Comparison of ENCODE assay signal across 22 mouse cellular contexts in genomic region chr12:76540701-76541221, GRCm38 (mm10). TPM values are rescaled to one million over a fixed set of nuclear protein-coding genes. Genes with fewer than 3 reads are reported as not detected.
DNase-seq lines count a peak whose midpoint lies in the region; ATAC-seq and TF ChIP-seq lines count a peak whose summit lies in the region.
"Had no signal": no experiment of that assay in that cellular context is flagged by ENCODE, and none has a peak within 500 bp of the region (broad histone marks: within the 10 kb centered on the region; RNA-seq: fewer than 3 reads in every experiment).

No protein-coding gene starts in this region.

- 48% methylated on average over 10 of the region's 10 CpGs for WGBS in kidney, adult 2 months
- 92% methylated on average over 10 of the region's 10 CpGs for WGBS in thymus, adult 2 months

- no peaks in the 10 kb centered on the region for H3K27me3 ChIP-seq in kidney, adult 2 months (replicated peaks; ENCODE audit: control insufficient read depth, insufficient read depth, low read length)
- no peaks in the 10 kb centered on the region for H3K27me3 ChIP-seq in thymus, adult 2 months (ENCODE audit: control insufficient read depth, insufficient read depth, low read length)
- H3K27me3 ChIP-seq: limb, embryonic 13.5 days had no signal

- peak overlapping the region; percentile 19 for H3K27ac ChIP-seq in kidney, adult 2 months (ENCODE audit: insufficient read depth, low read depth, low read length)
- H3K27ac ChIP-seq in thymus, adult 2 months (ENCODE audit: control insufficient read depth, insufficient read depth, low read length): peak overlapping the region; percentile 18; the same call in 1 of the 2 replicates
- H3K27ac ChIP-seq in embryonic fibroblast, embryonic 13.5 days (ENCODE audit: insufficient read depth, low read length): peak overlapping the region; percentile 30
- H3K27ac ChIP-seq: embryonic facial prominence, embryonic 12.5 days; forebrain, embryonic 13.5 days; heart, embryonic 10.5 days; liver, embryonic 15.5 days; midbrain, embryonic 12.5 days; neural tube, embryonic 12.5 days had no signal

- TF ChIP-seq CTCF in kidney, adult 2 months (conservative IDR thresholded peaks at IDR 0.05; ENCODE audit: insufficient read depth, insufficient read length, low read depth, low read length): no peak
- no peak for TF ChIP-seq CTCF in thymus, adult 2 months (IDR thresholded peaks at IDR 0.05; ENCODE audit: borderline replicate concordance, control insufficient read depth, extremely low read depth, insufficient read depth, low read length, poor library complexity)
- TF ChIP-seq CTCF in embryonic fibroblast, embryonic 13.5 days (IDR thresholded peaks at IDR 0.05; ENCODE audit: borderline replicate concordance, insufficient read depth, low read length): no peak

- no peak overlapping the region for H3K4me3 ChIP-seq in kidney, adult 2 months (ENCODE audit: insufficient read depth, low read depth, low read length)
- H3K4me3 ChIP-seq in thymus, adult 2 months (ENCODE audit: control insufficient read depth, insufficient read depth, low read length): no peak overlapping the region
- no peak overlapping the region for H3K4me3 ChIP-seq in embryonic fibroblast, embryonic 13.5 days (ENCODE audit: insufficient read depth, low read length)
- H3K4me3 ChIP-seq: embryonic facial prominence, embryonic 12.5 days; forebrain, embryonic 13.5 days; heart, embryonic 10.5 days; limb, embryonic 13.5 days; liver, embryonic 15.5 days; midbrain, embryonic 12.5 days; neural tube, embryonic 12.5 days had no signal

- H3K4me1 ChIP-seq in kidney, adult 2 months (ENCODE audit: control insufficient read depth, insufficient read depth, low read length): peaks cover 21% of the 10 kb centered on the region
- peaks cover 20% of the 10 kb centered on the region for H3K4me1 ChIP-seq in thymus, adult 2 months (replicated peaks; ENCODE audit: control insufficient read depth, insufficient read depth, low read length)
- peaks cover 28% of the 10 kb centered on the region for H3K4me1 ChIP-seq in embryonic fibroblast, embryonic 13.5 days (ENCODE audit: control insufficient read depth, insufficient read depth, low read length)
- H3K4me1 ChIP-seq: forebrain, embryonic 13.5 days; midbrain, embryonic 12.5 days had no signal

- no peak for ATAC-seq in monocyte, adult 5-6 weeks (replicated peaks; ENCODE audit: insufficient number of reproducible peaks, low FRiP score, low TSS enrichment, poor library complexity, severe bottlenecking)
- ATAC-seq: forebrain, embryonic 13.5 days had no signal

- DNase-seq in kidney, adult 2 months: no peak
- no peak for DNase-seq in kidney, adult 9 months
- DNase-seq in thymus, adult 2 months: no peak
- no peak for DNase-seq in thymus, postnatal 0 days (ENCODE audit: low spot score)
- DNase-seq in urinary bladder, postnatal 14 days (ENCODE audit: low spot score): no peak
- DNase-seq: adrenal gland, postnatal 25 days; cerebellum, adult 11 months; cerebellum, postnatal 10 days; kidney, postnatal 14 days; layer of hippocampus, postnatal 36 days; right cerebral cortex, postnatal 14 days; spleen, adult 18-20 months; thymus, postnatal 4 days had no signal

- no peak for TF ChIP-seq POLR2A in kidney, adult 2 months (IDR thresholded peaks at IDR 0.05; ENCODE audit: low read depth, low read length)
- no peak for TF ChIP-seq POLR2A in thymus, adult 2 months (IDR thresholded peaks at IDR 0.05; ENCODE audit: control insufficient read depth, extremely low read depth, insufficient read depth, low read length, poor library complexity)
- no peak for TF ChIP-seq POLR2A in embryonic fibroblast, embryonic 13.5 days (IDR thresholded peaks at IDR 0.05; ENCODE audit: low read depth, low read length)

- no peaks in the 10 kb centered on the region for H3K36me3 ChIP-seq in kidney, adult 2 months (ENCODE audit: control insufficient read depth, insufficient read depth, low read length)
- no peaks in the 10 kb centered on the region for H3K36me3 ChIP-seq in thymus, adult 2 months (ENCODE audit: control insufficient read depth, insufficient read depth, low read length)
- H3K36me3 ChIP-seq: embryonic facial prominence, embryonic 12.5 days; liver, embryonic 15.5 days; midbrain, embryonic 12.5 days; neural tube, embryonic 12.5 days had no signal

RNA-seq across cellular contexts. Expression of gene Plekhg3, which starts 10.1 kb away (rescaled TPM):
- 57.9 and 67.6 TPM in 2 replicates for polyA plus RNA-seq in kidney, adult 2 months (2012; rRNA removed)
- 12.0 and 13.6 TPM in 2 replicates for polyA plus RNA-seq in thymus, adult 2 months (2012; rRNA removed)
- 3.3 and 4.7 TPM in 2 replicates for polyA plus RNA-seq in thymus, postnatal 0 days (2015; fragmentation: Nextera tagmentation; extraction: Ambion mirVana)
- polyA plus RNA-seq in embryonic fibroblast, embryonic 13.5 days (2011; ENCODE audit: insufficient read length, low read depth, missing spikeins): 21.8 and 25.1 TPM in 2 replicates
- total RNA-seq in monocyte, adult 5-6 weeks (2017): 54.4 to 58.3 TPM (median 55.2 TPM) in 3 replicates
